Mouse (Mus musculus) kidney, adult 18-20 months (tissue): ENCODE measurements around the gene Sh3yl1.

Source experiments
- DNase-seq: peaks from one replicate; pipeline ENCODE4 v3.0.0; 2021

The Sh3yl1 gene

DNA sequence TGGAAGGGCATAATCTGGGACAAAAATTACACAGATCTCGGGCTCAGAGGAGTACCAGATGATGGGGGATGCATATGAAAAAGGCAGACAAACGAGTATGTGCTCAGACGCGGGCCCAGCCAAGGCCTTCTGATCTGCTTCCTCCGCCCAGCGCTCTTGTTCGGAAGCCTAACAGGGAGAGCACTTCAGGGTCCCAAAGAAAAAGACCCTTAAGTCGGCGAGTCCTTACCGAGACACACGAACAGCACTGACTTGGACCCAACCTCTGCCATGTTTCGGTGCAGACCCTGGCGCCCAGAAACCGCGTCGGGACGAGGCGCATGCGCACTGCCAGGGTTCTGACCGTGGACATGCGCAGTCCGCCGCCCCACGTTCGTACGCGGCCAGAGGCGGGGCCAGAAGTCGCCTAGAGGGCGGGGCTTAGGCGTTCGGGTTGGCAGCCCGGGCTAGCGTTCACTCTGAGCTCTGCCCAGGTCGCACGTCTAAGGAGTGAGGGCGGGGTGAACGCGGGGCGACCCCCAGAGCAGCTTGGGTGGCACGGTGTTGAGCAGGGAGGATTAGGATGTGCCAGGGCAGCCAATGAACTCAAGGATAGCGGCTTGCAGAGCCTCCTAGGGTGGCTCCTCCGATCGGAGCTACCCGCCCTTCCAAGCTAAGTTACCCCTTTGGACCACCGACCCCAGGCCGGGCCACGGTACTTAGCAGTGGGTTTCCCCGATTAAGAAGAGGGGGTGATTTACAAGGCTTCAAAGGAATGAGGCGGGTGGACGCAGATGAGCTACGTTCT is at the start of gene Sh3yl1, which contains the start of gene Acp1:
TSS of gene Sh3yl1 (plus strand) at position 408 of the 787 bp plus-strand sequence.
TSS of gene Acp1 (minus strand) at position 329 of the 787 bp plus-strand sequence.
- DNase-seq, result peak; percentile 97

DNA sequence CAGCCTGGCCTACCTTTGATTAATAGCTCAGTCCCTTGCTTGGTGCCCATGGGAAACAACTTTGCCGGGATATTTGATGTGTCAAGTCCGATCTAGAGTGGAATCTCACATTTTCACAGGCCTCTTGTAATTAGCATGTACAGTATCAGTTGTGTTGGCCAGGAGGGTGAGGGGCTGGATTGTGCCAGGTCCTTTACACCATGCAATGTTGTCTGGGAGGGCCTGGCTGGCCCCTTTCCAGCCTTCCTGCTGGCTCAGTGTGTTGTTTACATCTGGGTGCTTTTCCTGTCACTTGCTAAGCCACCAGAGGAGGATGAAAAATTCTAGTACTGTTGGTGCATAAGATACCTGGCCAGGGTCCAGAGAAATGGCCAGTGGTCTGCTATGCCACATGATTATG is 47.1 kb upstream of the Sh3yl1 start:
- DNase-seq, result no peak

DNA sequence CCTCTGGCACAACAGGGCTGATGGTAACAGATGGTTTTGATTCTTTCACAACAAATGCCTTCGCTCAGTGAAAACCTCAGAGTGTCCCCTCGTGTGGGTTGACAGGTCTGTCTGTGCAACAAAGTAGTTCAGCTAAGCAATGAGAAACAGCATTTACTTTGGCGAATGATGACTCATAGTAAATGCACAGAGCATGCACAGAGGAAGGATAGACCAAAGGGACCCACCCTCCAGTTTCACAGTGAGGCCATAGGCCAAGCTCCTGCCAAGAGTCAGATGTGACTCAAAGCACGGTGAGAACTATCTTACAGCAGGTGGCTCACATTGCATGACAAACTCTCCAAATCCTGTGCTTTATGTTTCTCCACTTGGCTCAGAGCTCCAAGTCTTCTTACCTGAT is 45.7 kb upstream of the Sh3yl1 start:
- no peak for DNase-seq

DNA sequence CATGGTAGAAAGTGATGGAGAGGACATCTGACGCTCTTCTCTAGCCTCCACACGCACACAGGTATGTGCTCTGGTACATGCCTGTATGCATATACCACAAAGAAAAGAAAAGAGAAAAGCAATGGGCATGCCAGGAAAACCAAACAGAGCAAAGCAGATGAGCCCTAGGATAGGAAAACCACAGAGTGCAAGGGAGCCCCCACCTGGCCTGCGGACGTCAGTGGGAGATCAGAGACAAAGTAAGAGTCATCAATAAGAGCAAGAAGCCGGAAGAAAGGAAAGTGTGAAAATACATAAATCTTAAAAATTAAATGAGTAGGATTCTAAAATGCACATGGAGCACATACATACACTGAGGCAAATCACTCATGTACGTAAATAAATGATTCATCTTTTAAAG is 32.0 kb upstream of the Sh3yl1 start:
- DNase-seq, result no peak

DNA sequence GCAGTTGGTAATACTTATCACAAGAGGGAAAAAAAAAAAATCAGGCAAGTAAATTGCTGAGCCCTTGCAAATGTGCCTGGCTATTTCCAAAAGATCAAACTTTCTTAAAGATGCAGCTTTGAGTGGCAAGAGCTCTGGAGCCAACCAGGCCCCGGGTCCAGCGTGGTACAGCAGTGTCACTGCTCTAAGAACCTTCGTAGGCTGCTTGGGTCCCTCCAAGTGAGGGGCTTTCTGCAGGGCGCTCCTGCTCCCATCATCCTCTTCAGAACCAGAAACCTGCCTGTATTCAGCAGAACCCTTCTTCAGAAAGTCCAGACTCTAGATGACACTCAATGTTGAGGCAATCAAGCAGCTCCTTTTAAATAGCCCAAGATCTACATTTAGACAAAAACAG is 27.9 kb upstream of the Sh3yl1 start:
- no peak for DNase-seq

DNA sequence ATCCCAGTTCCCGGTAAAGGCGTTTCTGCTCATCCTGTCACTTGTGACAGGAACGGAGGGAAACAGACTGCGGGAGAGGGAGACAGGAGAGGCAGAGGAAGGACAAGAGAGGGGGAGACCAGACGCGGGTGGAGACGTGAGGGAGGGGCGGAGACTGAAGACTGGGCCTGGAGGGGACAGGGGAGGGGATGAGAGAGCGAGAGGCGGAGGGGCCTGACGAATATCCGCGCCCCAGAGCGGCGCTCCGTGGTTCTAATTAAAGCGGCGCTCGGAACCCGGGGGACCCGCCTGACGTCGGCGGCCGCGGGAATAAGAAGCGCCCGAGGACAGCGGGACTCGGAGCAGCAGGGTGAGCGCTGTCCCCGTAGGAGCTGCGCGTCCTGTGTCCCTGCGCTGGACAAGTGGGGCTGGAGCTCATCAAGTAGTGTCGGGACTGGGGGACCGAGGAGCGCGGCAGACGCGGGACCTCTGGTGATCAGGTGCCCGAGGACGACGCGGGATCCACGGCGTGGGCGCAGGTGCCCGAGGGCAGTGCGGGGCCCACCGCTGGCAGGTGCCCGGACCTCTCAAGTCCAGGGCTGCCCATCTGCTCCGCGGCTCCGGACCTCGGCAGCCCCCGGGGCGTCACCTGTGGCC is 27.4 kb upstream of the Sh3yl1 start, which contains the start of gene Alkal2:
TSS of gene Alkal2 (plus strand) at position 337 of the 636 bp plus-strand sequence.
- DNase-seq, result peak; percentile 9

DNA sequence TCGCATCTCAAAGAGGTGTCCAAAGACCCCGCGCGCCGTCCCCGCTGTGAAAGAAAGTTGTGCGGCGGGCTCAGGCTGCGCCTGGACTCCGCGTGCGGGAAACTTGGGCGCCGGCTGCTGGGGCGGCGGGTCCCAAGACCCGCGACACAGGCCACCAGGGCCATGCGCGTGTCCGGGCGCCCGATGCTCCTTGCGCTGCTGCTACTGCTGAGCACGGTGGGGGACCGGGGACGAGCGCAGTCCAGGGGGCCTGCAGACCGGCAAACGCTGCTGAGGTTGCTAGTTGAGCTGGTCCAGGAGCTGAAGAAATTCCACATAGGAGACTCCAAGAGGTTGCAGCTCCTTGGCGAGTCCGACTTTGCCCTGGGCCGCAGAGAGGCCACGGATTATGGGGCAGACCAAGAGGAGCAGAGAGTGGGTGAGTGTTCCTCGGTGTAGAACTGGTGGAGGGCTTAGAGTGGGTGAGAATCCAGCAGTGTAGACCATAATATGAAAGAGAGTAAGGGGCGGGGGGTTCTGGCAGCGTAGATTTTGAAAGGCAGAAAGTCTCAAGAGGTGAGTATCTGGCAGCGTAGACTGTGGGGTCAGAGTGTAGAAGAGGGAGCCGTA is 26.7 kb upstream of the Sh3yl1 start:
- DNase-seq, result no peak

DNA sequence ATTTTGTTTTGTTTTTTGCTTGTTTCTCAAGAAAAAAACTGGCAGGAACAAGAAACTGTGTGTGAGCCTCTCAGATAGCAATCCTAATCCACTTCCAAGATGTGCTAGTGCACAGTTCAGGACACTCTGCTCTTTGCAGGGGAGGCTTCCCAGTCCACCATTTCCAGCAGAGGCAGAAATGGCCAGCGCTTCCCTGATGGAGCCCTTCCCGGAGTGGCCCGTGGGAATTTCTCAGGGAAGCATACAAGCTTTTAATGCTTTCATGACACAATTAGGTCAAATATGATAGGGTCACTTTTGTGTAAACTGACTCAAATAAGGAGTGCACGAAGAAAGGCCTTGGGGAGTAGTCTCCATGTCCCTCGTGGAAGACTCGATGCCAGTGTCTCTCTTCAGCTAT is 25.6 kb upstream of the Sh3yl1 start:
- DNase-seq, result no peak

DNA sequence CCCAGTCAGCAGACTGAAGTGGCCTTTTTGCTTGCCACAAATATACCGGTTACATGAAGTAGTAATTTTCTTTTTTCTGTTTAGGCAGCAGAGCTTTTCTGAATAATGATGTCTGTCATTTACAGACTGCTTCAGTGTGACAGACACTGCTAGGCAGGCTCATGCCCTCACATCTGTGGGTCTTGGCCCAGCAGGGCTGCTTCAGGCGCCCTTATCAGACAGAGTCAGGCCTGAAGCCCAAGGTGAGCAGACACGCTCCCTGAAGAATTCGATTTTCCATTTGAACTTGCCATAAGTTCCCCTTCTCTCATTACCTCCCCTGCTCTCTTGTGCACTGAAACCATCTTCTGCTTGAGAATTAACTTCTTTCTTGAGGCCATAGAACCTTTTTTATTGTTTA is 23.5 kb upstream of the Sh3yl1 start:
- no peak for DNase-seq

DNA sequence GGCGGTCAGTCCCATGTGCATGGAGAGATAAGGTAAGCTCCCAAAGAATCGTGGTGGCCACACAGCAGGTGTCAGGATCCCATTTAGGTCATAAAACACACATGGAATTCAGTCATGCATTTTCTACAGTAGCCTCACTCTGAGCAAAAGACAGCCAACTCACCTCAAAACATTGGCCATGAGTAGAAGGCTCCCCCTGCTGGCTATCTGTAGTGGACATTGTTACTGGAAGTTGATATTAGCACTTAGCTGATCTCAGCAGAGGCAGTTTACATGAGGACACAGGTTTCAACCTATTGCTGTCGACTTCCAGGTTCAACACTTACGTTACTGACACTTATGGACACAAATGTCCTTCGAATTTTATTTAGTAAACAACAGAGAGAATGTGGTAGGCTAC is 21.4 kb upstream of the Sh3yl1 start:
- DNase-seq, result peak; percentile 69

DNA sequence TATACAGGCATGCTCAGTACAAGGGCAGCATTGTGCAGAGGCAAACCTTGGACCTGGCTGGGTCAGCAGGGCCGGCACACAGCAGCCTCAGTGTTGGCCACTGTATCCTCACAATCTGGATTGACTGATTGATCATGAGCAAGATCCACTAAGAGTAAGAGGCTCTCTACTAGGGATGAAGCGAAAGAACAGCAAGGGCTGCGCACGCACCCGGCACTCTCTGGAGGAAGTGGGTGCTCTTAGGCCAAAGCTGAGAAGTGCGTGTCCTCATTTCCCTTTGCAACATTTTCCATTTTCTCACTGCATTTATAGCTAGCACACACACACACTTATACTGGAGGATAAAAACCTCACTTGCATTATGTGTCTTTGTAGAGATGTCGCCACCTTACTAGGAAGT is 20.0 kb upstream of the Sh3yl1 start:
- no peak for DNase-seq

DNA sequence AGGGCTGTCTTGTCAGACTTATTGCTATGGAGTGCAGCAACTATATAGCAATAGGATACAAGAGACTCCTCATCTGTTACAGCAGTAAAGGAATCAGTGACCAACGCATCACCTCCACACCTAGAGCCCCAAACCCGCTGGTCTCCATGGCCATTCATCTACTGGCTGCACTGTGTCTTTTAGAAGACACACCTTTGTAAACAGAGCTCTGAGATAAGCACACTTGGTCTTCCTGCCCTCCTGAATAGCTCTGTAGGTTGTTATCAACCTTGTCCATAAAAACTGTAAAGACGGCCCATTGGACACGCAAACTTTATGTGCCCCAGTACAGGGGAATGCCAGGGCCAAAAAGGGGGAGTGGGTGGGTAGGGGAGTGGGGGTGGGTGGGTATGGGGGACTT is 14.4 kb upstream of the Sh3yl1 start:
- DNase-seq, result no peak

DNA sequence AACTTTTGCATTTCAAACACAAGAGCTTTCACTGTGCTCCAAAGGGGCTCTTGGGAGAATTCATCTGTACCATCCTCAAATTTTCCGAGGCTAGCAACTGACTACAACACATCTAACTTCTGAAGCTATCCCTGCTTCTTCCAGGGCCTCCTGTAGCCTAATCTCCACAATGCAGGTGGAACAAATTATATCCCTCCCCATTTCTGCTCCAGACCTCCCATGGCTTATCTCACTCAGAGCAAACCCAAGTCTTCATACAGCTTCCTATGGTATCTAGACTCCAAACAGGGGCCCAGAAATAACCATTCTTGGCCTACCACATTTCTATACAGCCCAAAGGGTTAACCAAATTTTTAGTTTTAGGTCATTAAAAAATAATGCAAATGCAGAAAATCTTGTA is 2.8 kb upstream of the Sh3yl1 start:
- DNase-seq, result no peak

DNA sequence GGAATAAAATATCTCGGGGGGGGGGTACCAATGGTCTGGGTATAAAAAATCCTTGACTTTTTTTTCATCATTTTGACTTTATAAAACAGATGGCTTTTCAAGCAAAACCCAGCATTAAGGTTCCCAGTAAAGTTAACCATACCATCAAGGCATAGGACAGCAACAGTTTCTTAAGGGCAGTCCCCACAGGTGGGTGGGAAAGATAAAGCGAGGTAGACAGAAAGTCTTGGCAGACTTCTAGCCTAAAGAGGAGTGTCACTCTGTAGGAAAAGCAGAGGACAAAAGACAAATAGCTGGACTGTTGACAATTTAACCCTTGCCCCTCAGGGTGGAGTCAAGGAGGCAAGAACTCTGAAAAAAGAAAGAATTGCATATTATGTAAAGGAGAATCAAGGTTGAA is 1.6 kb upstream of the Sh3yl1 start:
- no peak for DNase-seq

DNA sequence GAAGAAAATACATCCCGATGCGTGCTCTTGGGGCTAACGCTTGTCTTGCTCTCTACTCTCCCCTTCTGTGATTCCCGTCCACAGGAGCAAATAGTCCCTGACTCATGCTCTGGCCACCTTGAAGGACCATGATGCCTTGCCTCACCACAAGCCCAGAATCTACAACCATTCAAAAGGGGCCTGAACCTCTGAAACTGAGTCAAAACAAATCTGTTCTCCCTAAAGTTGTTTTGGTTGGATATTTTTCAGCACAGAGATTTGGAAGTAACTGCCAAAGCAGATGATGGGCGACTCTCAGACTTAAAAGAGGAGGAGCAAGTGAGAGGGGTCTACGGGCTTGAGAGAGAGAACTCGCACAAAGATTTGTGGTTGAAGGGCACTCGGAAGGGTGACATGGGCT is 608 bp upstream of the Sh3yl1 start:
- DNase-seq, result no peak

DNA sequence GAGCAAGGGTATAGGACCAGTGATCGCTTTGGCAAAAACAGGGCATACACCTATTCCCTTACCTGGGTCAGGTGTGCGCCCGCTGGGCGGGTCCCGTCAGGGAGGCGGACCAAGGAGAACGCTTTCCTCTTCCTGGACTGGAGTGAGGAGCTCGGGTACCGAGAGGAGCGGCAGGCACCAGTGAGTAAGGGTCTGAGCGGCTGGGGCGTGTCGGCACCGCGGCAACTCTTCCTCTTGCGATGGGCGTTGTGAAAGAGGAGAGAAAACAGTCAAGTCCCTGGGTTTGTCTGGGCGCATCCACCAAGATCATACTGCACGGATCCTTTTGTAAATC is 547 bp downstream of the Sh3yl1 start:
- peak; percentile 87 for DNase-seq

DNA sequence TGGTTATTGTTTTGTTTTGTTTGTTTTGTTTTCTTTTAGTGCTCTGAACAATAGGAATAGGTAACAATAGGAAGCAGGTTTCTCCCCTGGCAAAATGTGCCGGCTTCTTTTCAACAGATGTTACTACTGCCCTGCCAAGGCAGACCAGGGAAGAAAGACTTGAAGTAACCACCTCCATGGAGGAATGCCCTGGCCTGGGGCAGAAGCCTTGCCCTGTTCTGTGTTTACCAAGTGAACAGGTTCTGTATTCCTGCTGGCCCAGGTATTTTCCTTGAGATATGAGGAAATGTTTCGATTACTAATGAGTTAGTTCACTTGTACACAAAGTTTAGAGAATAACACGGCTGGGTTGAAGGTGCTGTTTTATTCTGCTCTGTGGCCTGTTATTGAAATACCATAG is 1.4 kb downstream of the Sh3yl1 start:
- peak; percentile 35 for DNase-seq

DNA sequence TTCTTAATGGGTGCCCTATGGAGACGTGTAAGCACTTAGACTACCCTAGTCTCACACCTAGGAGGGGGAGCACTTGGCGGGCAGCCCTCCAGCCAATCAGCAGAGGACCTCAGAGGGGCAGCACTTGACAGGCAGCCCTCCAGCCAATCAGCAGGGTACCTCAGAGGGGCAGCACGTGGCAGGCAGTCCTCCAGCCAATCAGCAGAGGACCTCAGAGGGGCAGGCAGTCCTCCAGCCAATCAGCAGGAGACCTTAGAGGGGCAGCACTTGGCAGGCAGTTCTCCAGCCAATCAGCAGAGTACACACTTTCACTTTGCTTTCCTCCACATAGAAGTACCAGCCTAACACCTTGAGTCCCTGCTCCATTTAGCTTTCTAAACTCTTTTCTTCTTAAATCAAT is 10.9 kb downstream of the Sh3yl1 start:
- DNase-seq, result no peak

DNA sequence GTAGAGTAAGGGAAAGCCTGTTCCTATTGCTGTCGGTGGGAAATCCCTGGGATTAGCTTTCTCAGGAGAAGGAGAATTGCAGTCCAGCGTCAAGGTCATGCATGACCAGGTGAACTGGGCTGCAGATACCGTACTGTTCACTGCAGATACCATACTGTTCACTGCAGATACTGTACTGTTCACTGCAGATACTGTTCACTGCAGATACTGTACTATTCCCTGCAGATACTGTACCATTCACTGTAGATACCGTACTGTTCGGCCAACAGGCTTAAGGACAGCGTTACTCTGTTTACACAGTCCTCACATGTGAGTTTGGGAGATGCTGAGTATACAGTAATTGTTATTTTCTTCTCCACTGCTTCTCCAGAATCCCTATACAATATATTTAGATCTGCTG is 16.7 kb downstream of the Sh3yl1 start:
- no peak for DNase-seq

DNA sequence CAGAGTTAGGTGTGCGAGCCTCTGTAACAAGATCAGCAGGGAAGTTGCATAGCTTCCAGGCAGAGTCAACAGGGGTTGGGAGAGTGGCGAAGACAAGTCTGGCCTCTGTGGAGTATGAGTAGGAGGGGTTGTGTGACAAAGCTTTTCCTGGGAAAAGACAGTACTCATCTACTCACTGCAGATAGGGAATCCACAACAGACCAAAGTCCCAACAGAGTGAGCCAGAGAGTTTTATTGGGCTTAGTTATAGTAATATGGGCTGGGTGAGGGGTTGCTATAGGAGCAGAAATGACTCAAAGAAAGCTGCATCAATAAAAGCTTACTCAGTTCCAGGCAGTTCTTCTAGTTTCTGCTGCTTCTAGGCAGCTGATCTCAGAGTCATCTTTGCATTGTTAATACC is 21.8 kb downstream of the Sh3yl1 start:
- no peak for DNase-seq

DNA sequence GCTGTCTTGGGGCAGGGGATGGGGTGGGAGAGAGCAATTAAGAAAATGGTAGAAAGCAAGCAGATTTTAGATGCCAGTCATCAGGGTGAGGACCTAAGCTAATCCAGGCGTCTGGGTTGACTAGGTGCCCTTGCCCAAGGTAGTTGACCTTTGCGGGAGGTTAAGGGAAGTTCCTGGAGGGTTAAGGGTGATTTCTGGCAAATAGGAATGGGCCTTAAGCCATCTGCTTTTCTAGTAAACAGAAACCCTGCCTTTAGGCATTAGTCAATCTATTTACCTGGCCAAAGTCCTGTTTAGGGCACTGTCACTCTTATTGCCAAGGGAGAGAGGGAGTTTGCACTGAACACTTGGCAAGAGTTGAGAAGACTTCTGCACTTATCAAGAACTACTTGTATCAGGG is 25.4 kb downstream of the Sh3yl1 start:
- DNase-seq, result peak; percentile 36

DNA sequence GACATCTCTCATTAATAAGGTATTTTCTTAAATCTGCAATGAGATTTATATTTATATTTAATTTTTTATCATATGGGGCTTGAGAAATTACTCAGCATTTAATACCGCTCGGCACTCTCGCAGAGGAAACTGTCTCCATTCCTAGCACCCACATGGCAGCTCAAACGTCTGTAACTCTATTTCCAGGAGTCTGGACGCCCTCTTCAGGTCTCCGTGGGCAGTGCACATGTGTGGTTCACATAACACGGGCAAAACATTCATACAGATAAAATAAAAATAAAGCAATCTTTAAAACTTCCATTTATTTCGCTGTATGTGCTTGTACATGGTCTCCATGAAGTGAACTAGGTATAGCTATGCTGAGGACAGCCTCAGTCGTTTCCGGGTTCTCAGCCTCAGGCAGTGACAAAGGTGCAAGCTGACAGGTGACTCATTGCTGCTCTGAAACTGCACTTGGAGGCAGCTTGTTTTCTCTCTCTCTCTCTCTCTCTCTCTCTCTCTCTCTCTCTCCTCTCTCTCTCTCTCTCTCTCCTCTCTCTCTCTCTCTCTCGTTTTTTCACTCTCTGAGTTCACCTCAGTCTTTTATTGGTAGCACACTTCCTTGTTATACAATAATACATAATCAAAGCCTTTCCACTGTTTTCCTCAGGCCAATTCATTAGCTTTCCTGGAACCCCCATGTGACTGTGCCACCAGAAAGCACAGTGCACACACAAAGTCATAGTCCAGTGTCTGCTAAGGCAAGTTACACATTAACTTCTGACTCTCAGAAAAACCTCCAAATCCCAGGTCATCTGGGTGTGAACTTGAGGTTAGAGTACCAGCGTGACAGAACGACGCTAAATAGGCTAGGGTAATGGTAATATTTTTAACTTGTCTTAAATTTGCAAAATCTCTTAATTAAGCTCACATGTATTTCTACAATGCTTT is 31.9 kb downstream of the Sh3yl1 start:
- DNase-seq, result peak; percentile 60

DNA sequence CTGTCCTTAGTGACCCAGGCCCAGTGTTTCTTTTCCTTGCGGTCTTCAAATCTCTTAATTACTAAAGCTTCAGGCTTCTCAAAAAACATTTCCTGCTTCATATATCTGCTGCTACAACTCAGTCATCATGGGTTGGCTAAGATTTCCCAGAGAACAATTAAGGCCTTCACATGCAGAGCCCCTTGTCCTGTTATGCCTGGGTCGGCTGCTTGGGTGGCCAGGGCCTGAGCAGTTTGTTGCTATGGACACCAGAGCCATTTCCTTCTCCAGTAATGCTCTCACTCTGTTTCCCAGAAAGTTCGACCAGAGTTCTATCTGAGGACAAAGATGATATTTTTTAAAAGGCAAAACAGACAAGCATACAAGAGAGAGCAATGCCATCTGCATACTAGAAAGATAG is 32.7 kb downstream of the Sh3yl1 start:
- DNase-seq, result peak; percentile 9
